Mouse (Mus musculus) limb, embryonic 14.5 days (tissue): ENCODE measurements around the gene Mfsd12. TPM values are rescaled to one million over a fixed set of nuclear protein-coding genes. Genes with fewer than 3 reads are reported as not detected.

Experiments
- ATAC-seq: fragments of 200-750 bp; cut with Nextera tagmentation; 2 replicates; pipeline ENCODE4 v1.8.0; 2017; ENCODE audit warnings: low read depth, moderate number of reproducible peaks, moderate TSS enrichment; ENCODE audit not compliant: low FRiP score
- DNase-seq: peaks from one replicate; pipeline ENCODE4 v3.0.0-alpha.2; 2015; ENCODE audit warnings: low spot score
- H3K27ac ChIP-seq: fragments of 300-500 bp; sonication (generic); replicated peaks from 2 replicates; pipeline ENCODE4 v1.5.1; 2014; ENCODE audit warnings: low read depth, mild to moderate bottlenecking, low read length, moderate library complexity, mixed read lengths
- H3K27me3 ChIP-seq: fragments of 300-500 bp; sonication (generic); 2 replicates; pipeline ENCODE4 v1.6.1; 2014; ENCODE audit warnings: low read length, mixed read lengths; ENCODE audit not compliant: control insufficient read depth, insufficient read depth
- H3K36me3 ChIP-seq: fragments of 300-500 bp; sonication (generic); 2 replicates; pipeline ENCODE4 v1.6.1; 2014; ENCODE audit warnings: mild to moderate bottlenecking, low read length, moderate library complexity, mixed read lengths; ENCODE audit not compliant: control insufficient read depth, insufficient read depth
- H3K4me1 ChIP-seq: fragments of 300-500 bp; sonication (generic); 2 replicates; pipeline ENCODE4 v1.6.1; 2014; ENCODE audit warnings: antibody characterized with exemption, low read length, mixed read lengths; ENCODE audit not compliant: control insufficient read depth, insufficient read depth
- H3K4me2 ChIP-seq: fragments of 300-500 bp; sonication (generic); replicated peaks from 2 replicates; pipeline ENCODE4 v1.6.1; 2014; ENCODE audit warnings: low read depth, mild to moderate bottlenecking, low read length, moderate library complexity; ENCODE audit not compliant: severe bottlenecking
- H3K4me3 ChIP-seq: fragments of 300-500 bp; sonication (generic); replicated peaks from 2 replicates; pipeline ENCODE4 v1.5.1; 2014; ENCODE audit warnings: low read length
- H3K9ac ChIP-seq: fragments of 300-500 bp; sonication (generic); 2 replicates; pipeline ENCODE4 v1.6.1; 2014; ENCODE audit warnings: mild to moderate bottlenecking, low read depth, low read length, moderate library complexity; ENCODE audit not compliant: severe bottlenecking
- H3K9me3 ChIP-seq: fragments of 300-500 bp; sonication (generic); 2 replicates; pipeline ENCODE4 v1.6.1; 2016; ENCODE audit warnings: low read length; ENCODE audit not compliant: control insufficient read depth
- POLR2A ChIP-seq: fragments of 200-500 bp; IDR thresholded peaks from 2 replicates; pipeline ENCODE4 v1.8.0; 2012; ENCODE audit warnings: inconsistent platforms, mild to moderate bottlenecking, moderate library complexity, borderline replicate concordance; ENCODE audit not compliant: insufficient read depth, insufficient read length; ENCODE audit errors: extremely low read depth
- WGBS: fragments of 180-500 bp; shearing (Covaris S2); extraction: QIAGEN DNeasy Blood & Tissue Kit; methylation state at CpG from one replicate; pipeline ENCODE4 v1.1.7; 2014; 5-methylcytosine and 5-hydroxymethylcytosine counted together
- polyA plus RNA-seq, 2 experiments: library from polyadenylated mRNA; depleted of rRNA in 1 of 2; stranded (reverse) in 1 of 2; unstranded in 1 of 2; fragments of >200 nt; fragmentation: Nextera tagmentation in 1 of 2; extraction: Ambion mirVana in 1 of 2; gene quantifications; 2 replicates each; pipeline versions ENCODE4 v1.2.1 to v1.2.3; 2012 to 2014

The Mfsd12 gene
- polyA plus RNA-seq, 2 experiments: 6.8 to 12.0 TPM

DNA sequence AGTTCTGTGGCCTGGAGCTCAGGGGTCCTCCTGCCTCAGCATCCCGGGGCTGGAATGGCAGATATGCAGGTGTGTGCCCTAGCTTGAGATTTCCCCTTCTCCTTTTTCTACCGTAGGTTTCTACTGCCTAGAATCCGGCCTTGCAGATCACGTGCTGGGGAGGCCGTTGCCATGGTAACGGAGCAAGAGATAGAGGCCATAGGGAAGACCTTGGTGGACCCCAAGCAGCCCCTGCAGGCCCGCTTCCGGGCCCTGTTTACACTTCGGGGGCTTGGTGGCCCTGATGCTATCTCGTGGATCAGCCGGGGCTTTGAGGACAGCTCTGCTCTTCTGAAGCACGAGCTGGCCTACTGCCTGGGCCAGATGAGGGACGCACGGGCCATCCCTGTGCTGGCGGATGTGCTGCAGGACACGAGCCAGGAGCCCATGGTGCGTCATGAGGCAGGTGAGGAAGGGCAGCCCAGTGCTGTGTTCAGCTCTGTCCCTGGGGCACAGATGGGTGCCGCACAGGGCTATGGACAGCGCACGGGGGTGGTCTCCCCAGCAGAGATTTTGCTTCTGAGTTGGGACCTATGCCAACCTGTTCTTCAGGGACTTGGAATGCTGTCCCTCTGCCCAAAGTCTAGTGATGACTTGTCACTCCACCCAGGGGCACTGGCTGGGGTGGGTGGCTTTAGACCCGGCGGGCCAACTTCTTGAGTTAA, 28.5 kb downstream of the Mfsd12 start:
- Histone ChIP-seq H3K27me3 (no peaks in the 10 kb centered on the region), H3K4me3 (peak overlapping the region; percentile 94; the same call in 1 of the 2 replicates), H3K36me3 (peaks cover 38% of the 10 kb centered on the region), H3K4me1 (peaks cover 10% of the 10 kb centered on the region), H3K9ac (no peak overlapping the region), H3K9me3 (no peaks in the 10 kb centered on the region), H3K27ac (no peak overlapping the region), H3K4me2 (peak overlapping the region; percentile 86; the same call in 1 of the 2 replicates)
- no peak for TF ChIP-seq POLR2A
- ATAC-seq (no peak), DNase-seq (no peak)
- 88% methylated on average over 19 of the region's 22 CpGs for WGBS

DNA sequence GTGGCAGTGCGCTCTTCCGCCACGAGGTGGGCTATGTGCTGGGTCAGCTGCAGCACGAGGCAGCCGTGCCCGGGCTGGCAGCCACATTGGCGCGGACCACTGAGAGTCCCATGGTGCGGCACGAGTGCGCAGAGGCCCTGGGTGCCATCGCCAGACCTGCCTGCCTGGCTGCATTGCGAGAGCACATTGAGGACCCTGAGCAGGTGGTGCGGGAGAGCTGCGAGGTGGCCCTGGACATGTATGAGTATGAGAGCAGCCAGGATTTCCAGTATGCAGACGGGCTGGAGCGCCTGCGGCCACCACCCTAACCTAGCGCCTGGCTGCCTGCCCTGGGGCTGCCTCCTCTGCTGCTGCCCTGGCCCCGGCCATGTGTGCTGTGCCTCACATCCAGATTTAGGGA, 30.4 kb downstream of the Mfsd12 start:
- Histone ChIP-seq H3K27ac (no peak overlapping the region), H3K36me3 (peaks cover 38% of the 10 kb centered on the region), H3K4me3 (no peak overlapping the region), H3K9ac (no peak overlapping the region), H3K9me3 (no peaks in the 10 kb centered on the region), H3K4me2 (no peak overlapping the region), H3K4me1 (peaks cover 11% of the 10 kb centered on the region), H3K27me3 (no peaks in the 10 kb centered on the region)
- DNase-seq (no peak), ATAC-seq (no peak)
- no peak for TF ChIP-seq POLR2A
- 95% methylated on average over 19 of the region's 20 CpGs for WGBS

DNA sequence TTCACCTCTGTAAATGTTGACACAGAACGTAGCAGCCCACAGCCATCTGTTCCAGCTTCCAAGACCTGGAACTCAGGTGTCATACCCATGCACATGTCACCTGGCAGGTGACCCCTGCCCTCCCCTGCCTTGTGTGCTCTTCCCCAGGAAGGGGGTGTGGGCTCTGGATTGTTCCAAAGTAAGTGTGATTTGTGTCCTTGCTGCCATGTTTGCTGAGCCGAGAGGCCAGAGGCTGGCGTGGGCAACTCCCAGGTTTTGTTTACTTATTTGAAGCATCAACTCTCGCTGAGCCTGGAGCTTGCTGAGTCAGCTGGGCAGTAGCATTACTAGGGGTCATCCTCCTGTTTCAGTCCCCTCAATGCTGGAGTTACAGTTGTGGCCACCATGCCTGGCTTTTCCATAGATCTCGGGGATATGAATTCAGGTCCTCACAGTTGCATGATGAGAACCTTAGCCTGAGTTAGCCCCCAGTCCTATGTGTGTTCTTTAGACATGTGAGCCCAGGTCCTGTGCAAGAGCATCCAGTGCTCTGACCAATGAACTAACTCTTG, 31.3 kb downstream of the Mfsd12 start, which contains the start of gene Gm48552:
TSS of gene Gm48552 (plus strand) at position 501 of the 551 bp plus-strand sequence.
- ATAC-seq (no peak), DNase-seq (no peak)
- H3K4me1 ChIP-seq: peaks cover 20% of the 10 kb centered on the region
- H3K27me3 ChIP-seq: no peaks in the 10 kb centered on the region
- H3K4me3 ChIP-seq: no peak within 1 kb of the TSS
- H3K4me2 ChIP-seq: no peak within 1 kb of the TSS
- H3K9me3 ChIP-seq: no peaks in the 10 kb centered on the region
- no peak for TF ChIP-seq POLR2A
- H3K9ac ChIP-seq: no peak within 1 kb of the TSS
- 87% methylated on average over 5 of the region's 5 CpGs for WGBS
- peaks cover 38% of the 10 kb centered on the region for H3K36me3 ChIP-seq
- no peak within 1 kb of the TSS for H3K27ac ChIP-seq

DNA sequence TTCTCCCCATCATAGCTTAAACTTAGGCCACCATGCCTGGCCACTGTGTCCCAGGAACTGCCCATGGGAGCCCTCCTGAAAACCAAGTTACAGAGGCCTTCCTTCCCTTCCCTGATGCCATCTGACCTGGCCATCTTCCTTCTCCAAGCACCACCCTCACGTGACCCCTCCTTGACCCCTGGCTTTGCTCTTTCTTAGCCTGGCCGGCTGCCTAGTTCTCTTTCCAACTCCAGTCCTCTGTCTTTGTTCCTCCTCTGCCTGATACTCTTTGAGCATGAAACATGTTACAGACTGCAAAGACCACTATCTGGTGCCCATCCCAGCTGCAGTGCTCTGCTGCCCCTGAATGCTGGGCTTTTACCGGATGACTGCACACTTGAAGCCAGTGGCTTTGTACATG, 32.1 kb downstream of the Mfsd12 start:
- H3K9ac ChIP-seq: no peak overlapping the region
- TF ChIP-seq POLR2A: no peak
- H3K27ac ChIP-seq: no peak overlapping the region
- whole genome bisulfite sequencing: 69% methylated on average over 3 of the region's 3 CpGs
- ATAC-seq (no peak), DNase-seq (no peak)
- H3K4me2 ChIP-seq: no peak overlapping the region
- H3K36me3 ChIP-seq: peaks cover 38% of the 10 kb centered on the region
- peaks cover 25% of the 10 kb centered on the region for H3K4me1 ChIP-seq
- no peaks in the 10 kb centered on the region for H3K9me3 ChIP-seq
- no peak overlapping the region for H3K4me3 ChIP-seq
- H3K27me3 ChIP-seq: no peaks in the 10 kb centered on the region

DNA sequence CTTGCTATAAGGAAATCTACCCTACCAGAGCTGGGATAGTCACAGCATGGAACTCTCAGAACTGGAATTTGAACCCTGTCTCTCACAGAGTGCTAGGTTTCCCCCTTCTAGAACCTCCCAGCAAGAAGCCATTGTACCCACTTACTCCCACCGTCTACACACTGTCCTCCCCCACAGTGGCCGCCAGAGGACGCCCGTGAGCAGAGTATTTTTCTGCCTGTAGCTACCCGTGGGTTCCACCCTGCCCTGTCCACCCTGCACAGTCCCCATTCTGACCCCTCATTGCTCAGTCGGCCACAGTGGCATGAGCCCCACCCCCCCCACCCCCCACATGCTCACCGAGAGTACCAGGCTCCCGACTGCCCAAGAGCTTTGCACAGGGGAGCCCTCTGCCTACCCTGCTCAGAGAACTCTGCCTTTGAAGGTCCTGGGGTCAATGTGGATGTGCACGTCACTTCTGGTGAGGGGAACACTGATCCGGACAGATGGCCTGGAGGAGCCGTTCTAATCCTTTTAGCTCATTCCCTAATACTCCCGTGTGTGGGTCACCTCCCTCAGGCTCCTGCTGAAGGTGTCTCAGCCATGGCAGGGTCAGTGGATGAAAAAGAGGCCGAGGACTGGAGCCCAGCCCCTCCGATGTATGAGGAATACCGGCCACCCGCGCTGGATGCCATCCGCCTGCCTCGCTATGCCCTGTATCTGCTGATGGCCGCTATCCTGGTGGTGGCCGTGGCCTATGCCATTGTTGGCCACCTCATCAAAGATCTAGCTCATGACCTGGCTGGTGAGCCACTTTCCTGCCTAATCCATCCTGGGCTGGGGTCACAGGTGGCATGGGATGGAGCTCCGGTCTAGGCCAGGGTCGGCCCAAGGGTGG, 32.7 kb downstream of the Mfsd12 start:
- no peak for TF ChIP-seq POLR2A
- no peaks in the 10 kb centered on the region for H3K9me3 ChIP-seq
- peaks cover 38% of the 10 kb centered on the region for H3K36me3 ChIP-seq
- ATAC-seq (peak; percentile 51; the same call in 1 of the 2 replicates), DNase-seq (no peak)
- H3K27ac ChIP-seq: no peak overlapping the region
- no peak overlapping the region for H3K4me3 ChIP-seq
- 66% methylated on average over 22 of the region's 23 CpGs for WGBS
- no peak overlapping the region for H3K4me2 ChIP-seq
- peaks cover 23% of the 10 kb centered on the region for H3K4me1 ChIP-seq
- H3K9ac ChIP-seq: no peak overlapping the region
- no peaks in the 10 kb centered on the region for H3K27me3 ChIP-seq
